Comparison of ENCODE assay signal across 20 mouse cellular contexts in the genomic region with DNA sequence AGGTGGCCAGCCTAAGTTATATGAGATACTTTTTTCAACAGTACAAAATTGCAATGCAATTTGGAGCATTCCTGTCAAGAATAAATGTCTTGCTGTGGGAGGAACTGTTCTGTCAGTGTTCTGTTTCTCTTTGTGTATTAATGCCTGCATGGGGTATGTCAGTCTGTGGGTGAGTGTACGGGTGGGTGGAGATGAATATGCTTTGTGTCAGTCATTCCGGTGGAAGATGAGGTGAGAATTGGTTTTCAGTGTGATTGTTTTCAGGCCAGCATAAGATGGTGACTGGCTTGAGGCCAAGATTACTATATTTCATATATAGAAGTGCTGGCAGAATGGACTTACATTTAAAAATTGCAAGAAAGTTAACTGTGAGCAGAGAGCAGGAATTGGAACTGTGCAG.
A peak's percentile ranks its signal among the peaks of the same experiment; 100 is the strongest.
DNase-seq lines count a peak whose midpoint lies in the region; ATAC-seq and TF ChIP-seq lines count a peak whose summit lies in the region.
"Had no signal": no experiment of that assay in that cellular context is flagged by ENCODE, and none has a peak within 500 bp of the region (broad histone marks: within the 10 kb centered on the region; RNA-seq: fewer than 3 reads in every experiment).

No protein-coding gene starts in this region.

- no peak for ATAC-seq in forebrain, postnatal 0 days
- ATAC-seq in forebrain, embryonic 16.5 days: no peak; the same call in 1 of the 2 replicates
- ATAC-seq in midbrain, embryonic 13.5 days: 0 out of 2 replicates have a peak, but pooled peaks have one; percentile 22

- H3K36me3 ChIP-seq in forebrain, postnatal 0 days (ENCODE audit: insufficient read depth): no peaks in the 10 kb centered on the region
- H3K36me3 ChIP-seq in forebrain, embryonic 16.5 days (ENCODE audit: control insufficient read depth, insufficient read depth): no peaks in the 10 kb centered on the region
- H3K36me3 ChIP-seq in midbrain, embryonic 13.5 days: no peaks in the 10 kb centered on the region
- no peaks in the 10 kb centered on the region for H3K36me3 ChIP-seq in midbrain, embryonic 10.5 days
- H3K36me3 ChIP-seq: embryonic facial prominence, embryonic 12.5 days had no signal

- 34% methylated on average over 2 of the region's 2 CpGs for WGBS in forebrain, postnatal 0 days
- WGBS in forebrain, embryonic 16.5 days: 25% methylated on average over 2 of the region's 2 CpGs
- WGBS in midbrain, embryonic 13.5 days: 65% methylated on average over 2 of the region's 2 CpGs
- WGBS in midbrain, embryonic 10.5 days: 86% methylated on average over 2 of the region's 2 CpGs

- intact Hi-C loops in left cerebral cortex, postnatal 25 days (cut with DNase I): no loop called here

- no peak overlapping the region for H3K9ac ChIP-seq in forebrain, postnatal 0 days
- no peak overlapping the region for H3K9ac ChIP-seq in forebrain, embryonic 16.5 days (replicated peaks; ENCODE audit: low read depth, low read length)
- no peak overlapping the region for H3K9ac ChIP-seq in midbrain, embryonic 13.5 days (replicated peaks)
- H3K9ac ChIP-seq: embryonic facial prominence, embryonic 12.5 days had no signal

- no peak overlapping the region for H3K27ac ChIP-seq in forebrain, postnatal 0 days (ENCODE audit: low read depth, low read length)
- H3K27ac ChIP-seq in forebrain, embryonic 16.5 days (ENCODE audit: low read length): no peak overlapping the region
- H3K27ac ChIP-seq in midbrain, embryonic 13.5 days: no peak overlapping the region
- no peak overlapping the region for H3K27ac ChIP-seq in midbrain, embryonic 10.5 days (replicated peaks)
- H3K27ac ChIP-seq: embryonic facial prominence, embryonic 12.5 days; stomach, postnatal 0 days had no signal

- no peak overlapping the region for H3K4me2 ChIP-seq in forebrain, postnatal 0 days (ENCODE audit: low read depth)
- no peak overlapping the region for H3K4me2 ChIP-seq in forebrain, embryonic 16.5 days (ENCODE audit: low read length)
- H3K4me2 ChIP-seq in midbrain, embryonic 13.5 days (replicated peaks): no peak overlapping the region
- H3K4me2 ChIP-seq: embryonic facial prominence, embryonic 12.5 days had no signal

- no peaks in the 10 kb centered on the region for H3K4me1 ChIP-seq in forebrain, postnatal 0 days (ENCODE audit: insufficient read depth)
- no peaks in the 10 kb centered on the region for H3K4me1 ChIP-seq in forebrain, embryonic 16.5 days (replicated peaks; ENCODE audit: control insufficient read depth, insufficient read depth, low read length)
- no peaks in the 10 kb centered on the region for H3K4me1 ChIP-seq in midbrain, embryonic 13.5 days (replicated peaks)
- no peaks in the 10 kb centered on the region for H3K4me1 ChIP-seq in midbrain, embryonic 10.5 days
- H3K4me1 ChIP-seq: embryonic facial prominence, embryonic 12.5 days; megakaryocyte, embryonic 14.5 days had no signal

- H3K9me3 ChIP-seq in forebrain, postnatal 0 days (ENCODE audit: low read length): no peaks in the 10 kb centered on the region
- no peaks in the 10 kb centered on the region for H3K9me3 ChIP-seq in forebrain, embryonic 16.5 days (ENCODE audit: control insufficient read depth, low read length)
- H3K9me3 ChIP-seq in midbrain, embryonic 13.5 days: no peaks in the 10 kb centered on the region
- no peaks in the 10 kb centered on the region for H3K9me3 ChIP-seq in midbrain, embryonic 10.5 days (replicated peaks)
- H3K9me3 ChIP-seq: embryonic facial prominence, embryonic 12.5 days; megakaryocyte, embryonic 14.5 days had no signal

- no peak for TF ChIP-seq CTCF in forebrain, postnatal 0 days (IDR thresholded peaks at IDR 0.05; ENCODE audit: low read depth)

- peak; percentile 3 for DNase-seq in forebrain, postnatal 0 days
- no peak for DNase-seq in midbrain, embryonic 10.5 days (ENCODE audit: low spot score)
- peak; percentile 32 to 66 for DNase-seq in frontal cortex, adult 2 months (ENCODE audit: extremely low spot score in 1 of 2, low spot score in 1 of 2)
- peak; percentile 32 to 81 for DNase-seq in left cerebral cortex, postnatal 25 days (ENCODE audit: low spot score in 2 of 2)
- DNase-seq in adrenal gland, adult 8-10 months: no peak
- DNase-seq in natural killer cell, adult 2 months (ENCODE audit: low spot score in 2 of 2): no peak
- DNase-seq: adrenal gland, postnatal 10 days; B cell, adult 2 months; cerebellum, adult 2 months; gastrocnemius, postnatal 36 days; heart, postnatal 10 days; kidney, adult 11 months; kidney, postnatal 14 days; lung, postnatal 14 days; thymus, postnatal 25 days had no signal

- no peaks in the 10 kb centered on the region for H3K27me3 ChIP-seq in forebrain, postnatal 0 days (ENCODE audit: insufficient read depth, low read length)
- no peaks in the 10 kb centered on the region for H3K27me3 ChIP-seq in forebrain, embryonic 16.5 days (replicated peaks; ENCODE audit: control insufficient read depth, insufficient read depth, low read length)
- no peaks in the 10 kb centered on the region for H3K27me3 ChIP-seq in midbrain, embryonic 13.5 days
- no peaks in the 10 kb centered on the region for H3K27me3 ChIP-seq in midbrain, embryonic 10.5 days (ENCODE audit: low read depth, poor library complexity, severe bottlenecking)
- H3K27me3 ChIP-seq: embryonic facial prominence, embryonic 12.5 days; megakaryocyte, embryonic 14.5 days had no signal

- H3K4me3 ChIP-seq in forebrain, postnatal 0 days (ENCODE audit: low read depth, low read length): no peak overlapping the region
- H3K4me3 ChIP-seq in forebrain, embryonic 16.5 days (replicated peaks; ENCODE audit: low read length): no peak overlapping the region
- no peak overlapping the region for H3K4me3 ChIP-seq in midbrain, embryonic 13.5 days (replicated peaks)
- no peak overlapping the region for H3K4me3 ChIP-seq in midbrain, embryonic 10.5 days
- H3K4me3 ChIP-seq: embryonic facial prominence, embryonic 12.5 days; megakaryocyte, embryonic 14.5 days had no signal

Comparison
In these comparisons a context has a peak if more than half of its experiments do, and no peak if none do; other contexts are left out.
1. DNase-seq: peak in forebrain, postnatal 0 days (single experiment), frontal cortex, adult 2 months (2 of 2) and left cerebral cortex, postnatal 25 days (2 of 2); none in midbrain, embryonic 10.5 days (single experiment), adrenal gland, adult 8-10 months (single experiment) and natural killer cell, adult 2 months (0 of 2).